Mouse (Mus musculus): ENCODE data around the gene Plcb2. TPM values are rescaled to one million over a fixed set of nuclear protein-coding genes. Genes with fewer than 3 reads are reported as not detected.

Gene Plcb2
- polyA plus RNA-seq, 1 experiment: 1.6 TPM

GRCm38 (mm10) chr2:118751896-118752791 is 23.9 kb upstream of the Plcb2 start:
- DNase-seq (ENCODE audit: low read depth): no peak

- DNase-seq (ENCODE audit: low read depth): no peak
Observed at GRCm38 (mm10) chr2:118750476-118750875, 22.2 kb upstream of the Plcb2 start.

- DNase-seq (ENCODE audit: low read depth): no peak
Observed at GRCm38 (mm10) chr2:118749341-118749884, 21.2 kb upstream of the Plcb2 start.

- no peak for DNase-seq (ENCODE audit: low read depth)
Observed at GRCm38 (mm10) chr2:118747301-118747960, 19.2 kb upstream of the Plcb2 start.

- DNase-seq (ENCODE audit: low read depth): no peak
Observed at GRCm38 (mm10) chr2:118745915-118746901, 18.0 kb upstream of the Plcb2 start.

GRCm38 (mm10) chr2:118745232-118745884 is 17.1 kb upstream of the Plcb2 start, which contains the start of gene Inafm2:
TSS of gene Inafm2 (plus strand) at chr2:118745758.
- no peak for DNase-seq (ENCODE audit: low read depth)

GRCm38 (mm10) chr2:118744621-118745020 is 16.4 kb upstream of the Plcb2 start:
- no peak for DNase-seq (ENCODE audit: low read depth)

GRCm38 (mm10) chr2:118743261-118743943 is 15.2 kb upstream of the Plcb2 start:
- no peak for DNase-seq (ENCODE audit: low read depth)

- no peak for DNase-seq (ENCODE audit: low read depth)
Observed at GRCm38 (mm10) chr2:118741183-118741582, 12.9 kb upstream of the Plcb2 start.

- no peak for DNase-seq (ENCODE audit: low read depth)
Observed at GRCm38 (mm10) chr2:118740341-118740740, 12.1 kb upstream of the Plcb2 start.

- DNase-seq (ENCODE audit: low read depth): no peak
Observed at GRCm38 (mm10) chr2:118733341-118733740, 5.1 kb upstream of the Plcb2 start.

- DNase-seq (ENCODE audit: low read depth): no peak
Observed at GRCm38 (mm10) chr2:118731981-118732380, 3.7 kb upstream of the Plcb2 start.

- DNase-seq (ENCODE audit: low read depth): no peak
Observed at GRCm38 (mm10) chr2:118730622-118730915, 2.3 kb upstream of the Plcb2 start.

GRCm38 (mm10) chr2:118729816-118730621 is 1.8 kb upstream of the Plcb2 start:
- no peak for DNase-seq (ENCODE audit: low read depth)

GRCm38 (mm10) chr2:118729194-118729593 is 956 bp upstream of the Plcb2 start:
- DNase-seq (ENCODE audit: low read depth): no peak

GRCm38 (mm10) chr2:118727911-118728310 is 327 bp downstream of the Plcb2 start:
- no peak for DNase-seq (ENCODE audit: low read depth)

GRCm38 (mm10) chr2:118726873-118727272 is 1.4 kb downstream of the Plcb2 start:
- DNase-seq (ENCODE audit: low read depth): no peak

- DNase-seq (ENCODE audit: low read depth): no peak
Observed at GRCm38 (mm10) chr2:118725511-118725910, 2.7 kb downstream of the Plcb2 start.

- no peak for DNase-seq (ENCODE audit: low read depth)
Observed at GRCm38 (mm10) chr2:118723693-118724486, 4.3 kb downstream of the Plcb2 start.
